Mouse (Mus musculus) olfactory bulb, adult 2 months (tissue): ENCODE results near the gene 1110008P14Rik. TPM values are rescaled to one million over a fixed set of nuclear protein-coding genes. Genes with fewer than 3 reads are reported as not detected.

Experiments used
- H3K27ac ChIP-seq: fragments of 200-500 bp; 2 replicates; pipeline ENCODE4 v1.5.1; 2012; ENCODE audit warnings: low read depth, low read length; ENCODE audit not compliant: insufficient read depth
- H3K4me1 ChIP-seq: fragments of 200-500 bp; 2 replicates; pipeline ENCODE4 v1.6.1; 2012; ENCODE audit warnings: low read length; ENCODE audit not compliant: control insufficient read depth, insufficient read depth
- H3K4me3 ChIP-seq: fragments of 200-500 bp; 2 replicates; pipeline ENCODE4 v1.5.1; 2012; ENCODE audit warnings: mild to moderate bottlenecking, low read depth, low read length, moderate library complexity; ENCODE audit not compliant: insufficient read depth
- CTCF ChIP-seq: fragments of 200-500 bp; IDR thresholded peaks from 2 replicates; pipeline ENCODE4 v1.5.1; 2012; ENCODE audit warnings: low read depth, mild to moderate bottlenecking, low read length, moderate library complexity; ENCODE audit not compliant: insufficient read depth
- POLR2A ChIP-seq: fragments of 200-500 bp; IDR thresholded peaks from 2 replicates; pipeline ENCODE4 v1.6.1; 2012; ENCODE audit warnings: mild to moderate bottlenecking, low read depth, low read length, moderate library complexity; ENCODE audit not compliant: insufficient read depth
- WGBS: fragments of 180-500 bp; shearing (Covaris S2); methylation state at CpG from one replicate; pipeline ENCODE4 v1.1.7; 2018; 5-methylcytosine and 5-hydroxymethylcytosine counted together
- polyA plus RNA-seq: library from polyadenylated mRNA; stranded (reverse); fragments of >200 nt; gene quantifications from 2 replicates; pipeline ENCODE4 v1.2.4, GENCODE M21; 2012; ENCODE audit warnings: low replicate concordance; ENCODE audit not compliant: missing spikeins, insufficient read depth, insufficient read length

1110008P14Rik gene
- polyA plus RNA-seq, 1 experiment, result not detected

GRCm38 (mm10) chr2:32423481-32424331 is 42.0 kb upstream of the 1110008P14Rik start:
- Histone ChIP-seq H3K4me3 (peak overlapping the region; percentile 50), H3K27ac (peak overlapping the region; percentile 43; the same call in 1 of the 2 replicates), H3K4me1 (peaks cover 27% of the 10 kb centered on the region)
- TF ChIP-seq CTCF (no peak), POLR2A (no peak)
- 3% methylated on average over 14 of the region's 14 CpGs for WGBS

- Histone ChIP-seq H3K27ac (no peak overlapping the region), H3K4me3 (no peak overlapping the region), H3K4me1 (peaks cover 21% of the 10 kb centered on the region)
- TF ChIP-seq CTCF, result no peak
- no peak for TF ChIP-seq POLR2A
- WGBS, result 87% methylated on average over 6 of the region's 6 CpGs
These were observed 40.1 kb upstream of the 1110008P14Rik start for GRCm38 (mm10) chr2:32421851-32422251.

- Histone ChIP-seq H3K4me3 (no peak overlapping the region), H3K4me1 (peaks cover 17% of the 10 kb centered on the region), H3K27ac (no peak overlapping the region)
- TF ChIP-seq POLR2A, result no peak
- TF ChIP-seq CTCF, result no peak
- WGBS, result 75% methylated on average over 6 of the region's 6 CpGs
These were observed 38.9 kb upstream of the 1110008P14Rik start for GRCm38 (mm10) chr2:32420647-32421046.

GRCm38 (mm10) chr2:32420066-32420608 is 38.4 kb upstream of the 1110008P14Rik start:
- Histone ChIP-seq H3K4me1 (peaks cover 15% of the 10 kb centered on the region), H3K27ac (no peak overlapping the region), H3K4me3 (no peak overlapping the region)
- no peak for TF ChIP-seq CTCF
- no peak for TF ChIP-seq POLR2A
- WGBS, result 89% methylated on average over 12 of the region's 12 CpGs

- H3K27ac ChIP-seq, result no peak overlapping the region
- TF ChIP-seq CTCF, result no peak
- TF ChIP-seq POLR2A, result no peak
These were observed 37.6 kb upstream of the 1110008P14Rik start for GRCm38 (mm10) chr2:32419359-32419758.

GRCm38 (mm10) chr2:32418430-32419151 is 36.9 kb upstream of the 1110008P14Rik start:
- TF ChIP-seq POLR2A (no peak), CTCF (no peak)
- Histone ChIP-seq H3K27ac (no peak overlapping the region), H3K4me3 (no peak overlapping the region), H3K4me1 (peaks cover 10% of the 10 kb centered on the region)
- whole genome bisulfite sequencing, result 81% methylated on average over 12 of the region's 12 CpGs

More at GRCm38 (mm10) chr2:32419359-32419758, 37.6 kb upstream of the 1110008P14Rik start:
- no peak overlapping the region for H3K4me3 ChIP-seq
- H3K4me1 ChIP-seq, result peaks cover 15% of the 10 kb centered on the region
- WGBS, result 70% methylated on average over 3 of the region's 3 CpGs

GRCm38 (mm10) chr2:32417486-32417885 is 35.7 kb upstream of the 1110008P14Rik start:
- Histone ChIP-seq H3K4me3 (no peak overlapping the region), H3K27ac (no peak overlapping the region), H3K4me1 (peaks cover 6% of the 10 kb centered on the region)
- no peak for TF ChIP-seq POLR2A
- TF ChIP-seq CTCF, result no peak
- 88% methylated on average over 8 of the region's 8 CpGs for WGBS

- Histone ChIP-seq H3K4me1 (peaks cover 3% of the 10 kb centered on the region; the same call in 1 of the 2 replicates), H3K27ac (no peak overlapping the region), H3K4me3 (no peak overlapping the region)
- WGBS, result 89% methylated on average over 2 of the region's 2 CpGs
- no peak for TF ChIP-seq CTCF
- no peak for TF ChIP-seq POLR2A
These were observed 34.8 kb upstream of the 1110008P14Rik start for GRCm38 (mm10) chr2:32416556-32416955.

- Histone ChIP-seq H3K27ac (no peak overlapping the region), H3K4me3 (no peak overlapping the region), H3K4me1 (peaks cover 3% of the 10 kb centered on the region; the same call in 1 of the 2 replicates)
- TF ChIP-seq CTCF, result no peak
- no peak for TF ChIP-seq POLR2A
- 91% methylated on average over 12 of the region's 12 CpGs for WGBS
These were observed 34.1 kb upstream of the 1110008P14Rik start for GRCm38 (mm10) chr2:32415801-32416200.
